Mouse (Mus musculus) E14TG2a.4 (cell line): ENCODE data around the gene E130308A19Rik.

Source experiments
- CTCF ChIP-seq: conservative IDR thresholded peaks from 2 replicates; pipeline ENCODE4 v1.5.1; 2014; ENCODE audit warnings: low read length
- NANOG ChIP-seq: IDR thresholded peaks from 2 replicates; pipeline ENCODE4 v1.6.1; 2014; ENCODE audit warnings: borderline replicate concordance, low read length, mixed read lengths

- TF ChIP-seq CTCF (peak; percentile 33), NANOG (no peak)
Measured at GRCm38 (mm10) chr4:59794116-59794515, 168.1 kb downstream of the E130308A19Rik start.
